Mouse (Mus musculus) limb, embryonic 14.5 days (tissue): ENCODE measurements at regions not wholly inside any gene's neighbourhood (a gene's known extent, or its start where the extent isn't known, plus 50 kb on each side); places are given as distances from the start of the nearest gene placed in this dataset.

ENCODE experiments used
- ATAC-seq: fragments of 200-750 bp; cut with Nextera tagmentation; 2 replicates; pipeline ENCODE4 v1.8.0; 2017; ENCODE audit warnings: low read depth, moderate number of reproducible peaks, moderate TSS enrichment; ENCODE audit not compliant: low FRiP score
- DNase-seq: peaks from one replicate; pipeline ENCODE4 v3.0.0-alpha.2; 2015; ENCODE audit warnings: low spot score
- H3K27ac ChIP-seq: fragments of 300-500 bp; sonication (generic); replicated peaks from 2 replicates; pipeline ENCODE4 v1.5.1; 2014; ENCODE audit warnings: low read depth, mild to moderate bottlenecking, low read length, moderate library complexity, mixed read lengths
- H3K27me3 ChIP-seq: fragments of 300-500 bp; sonication (generic); 2 replicates; pipeline ENCODE4 v1.6.1; 2014; ENCODE audit warnings: low read length, mixed read lengths; ENCODE audit not compliant: control insufficient read depth, insufficient read depth
- H3K36me3 ChIP-seq: fragments of 300-500 bp; sonication (generic); 2 replicates; pipeline ENCODE4 v1.6.1; 2014; ENCODE audit warnings: mild to moderate bottlenecking, low read length, moderate library complexity, mixed read lengths; ENCODE audit not compliant: control insufficient read depth, insufficient read depth
- H3K4me1 ChIP-seq: fragments of 300-500 bp; sonication (generic); 2 replicates; pipeline ENCODE4 v1.6.1; 2014; ENCODE audit warnings: antibody characterized with exemption, low read length, mixed read lengths; ENCODE audit not compliant: control insufficient read depth, insufficient read depth
- H3K4me2 ChIP-seq: fragments of 300-500 bp; sonication (generic); replicated peaks from 2 replicates; pipeline ENCODE4 v1.6.1; 2014; ENCODE audit warnings: low read depth, mild to moderate bottlenecking, low read length, moderate library complexity; ENCODE audit not compliant: severe bottlenecking
- H3K4me3 ChIP-seq: fragments of 300-500 bp; sonication (generic); replicated peaks from 2 replicates; pipeline ENCODE4 v1.5.1; 2014; ENCODE audit warnings: low read length
- H3K9ac ChIP-seq: fragments of 300-500 bp; sonication (generic); 2 replicates; pipeline ENCODE4 v1.6.1; 2014; ENCODE audit warnings: mild to moderate bottlenecking, low read depth, low read length, moderate library complexity; ENCODE audit not compliant: severe bottlenecking
- H3K9me3 ChIP-seq: fragments of 300-500 bp; sonication (generic); 2 replicates; pipeline ENCODE4 v1.6.1; 2016; ENCODE audit warnings: low read length; ENCODE audit not compliant: control insufficient read depth
- POLR2A ChIP-seq: fragments of 200-500 bp; IDR thresholded peaks from 2 replicates; pipeline ENCODE4 v1.8.0; 2012; ENCODE audit warnings: inconsistent platforms, mild to moderate bottlenecking, moderate library complexity, borderline replicate concordance; ENCODE audit not compliant: insufficient read depth, insufficient read length; ENCODE audit errors: extremely low read depth
- WGBS: fragments of 180-500 bp; shearing (Covaris S2); extraction: QIAGEN DNeasy Blood & Tissue Kit; methylation state at CpG from one replicate; pipeline ENCODE4 v1.1.7; 2014; 5-methylcytosine and 5-hydroxymethylcytosine counted together

GRCm38 (mm10) chr3:56898491-56898890, 403.3 kb downstream of the Tm4sf1 start:
- H3K36me3 ChIP-seq = no peaks in the 10 kb centered on the region
- H3K9me3 ChIP-seq = no peaks in the 10 kb centered on the region
- no peak overlapping the region for H3K27ac ChIP-seq
- H3K4me1 ChIP-seq = no peaks in the 10 kb centered on the region
- WGBS = 84% methylated on average over 2 of the region's 2 CpGs
- H3K4me2 ChIP-seq = no peak overlapping the region
- ATAC-seq = no peak
- no peaks in the 10 kb centered on the region for H3K27me3 ChIP-seq
- no peak for DNase-seq
- no peak for TF ChIP-seq POLR2A
- H3K4me3 ChIP-seq = no peak overlapping the region
- no peak overlapping the region for H3K9ac ChIP-seq

- WGBS = 86% methylated on average over 4 of the region's 4 CpGs
- TF ChIP-seq POLR2A = no peak
- no peaks in the 10 kb centered on the region for H3K27me3 ChIP-seq
Measured at GRCm38 (mm10) chr3:56877062-56877461, 424.7 kb downstream of the Tm4sf1 start.

GRCm38 (mm10) chr3:56863591-56863990, 438.2 kb downstream of the Tm4sf1 start:
- WGBS = 44% methylated on average over 1 of the region's 1 CpGs
- TF ChIP-seq POLR2A = no peak
- Histone ChIP-seq H3K4me3 (no peak overlapping the region), H3K9me3 (no peaks in the 10 kb centered on the region), H3K27me3 (no peaks in the 10 kb centered on the region), H3K27ac (no peak overlapping the region), H3K4me2 (no peak overlapping the region), H3K4me1 (0 out of 2 replicates have a peak, but pooled peaks cover 2% of the 10 kb centered on the region), H3K36me3 (no peaks in the 10 kb centered on the region), H3K9ac (no peak overlapping the region)
- no peak for DNase-seq
- no peak for ATAC-seq

More at GRCm38 (mm10) chr3:56877062-56877461, 424.7 kb downstream of the Tm4sf1 start:
- no peaks in the 10 kb centered on the region for H3K9me3 ChIP-seq
- DNase-seq (no peak), ATAC-seq (no peak)
- no peak overlapping the region for H3K4me2 ChIP-seq
- no peaks in the 10 kb centered on the region for H3K36me3 ChIP-seq
- no peaks in the 10 kb centered on the region for H3K4me1 ChIP-seq
- no peak overlapping the region for H3K27ac ChIP-seq
- H3K9ac ChIP-seq = no peak overlapping the region
- H3K4me3 ChIP-seq = no peak overlapping the region

GRCm38 (mm10) chr3:56859841-56860240, 441.9 kb downstream of the Tm4sf1 start:
- no peak overlapping the region for H3K4me3 ChIP-seq
- H3K27ac ChIP-seq = no peak overlapping the region
- 0 out of 2 replicates have a peak, but pooled peaks cover 2% of the 10 kb centered on the region for H3K4me1 ChIP-seq
- DNase-seq (no peak), ATAC-seq (no peak)
- H3K27me3 ChIP-seq = no peaks in the 10 kb centered on the region
- TF ChIP-seq POLR2A = no peak
- 50% methylated on average over 9 of the region's 9 CpGs for WGBS
- no peaks in the 10 kb centered on the region for H3K9me3 ChIP-seq
- no peak overlapping the region for H3K9ac ChIP-seq
- H3K36me3 ChIP-seq = no peaks in the 10 kb centered on the region
- no peak overlapping the region for H3K4me2 ChIP-seq

- no peaks in the 10 kb centered on the region for H3K27me3 ChIP-seq
- WGBS = 87% methylated on average over 1 of the region's 1 CpGs
- no peak overlapping the region for H3K4me2 ChIP-seq
- DNase-seq (no peak), ATAC-seq (no peak)
- no peak overlapping the region for H3K9ac ChIP-seq
- no peak for TF ChIP-seq POLR2A
- H3K27ac ChIP-seq = no peak overlapping the region
- H3K4me1 ChIP-seq = no peaks in the 10 kb centered on the region
- H3K36me3 ChIP-seq = no peaks in the 10 kb centered on the region
- no peaks in the 10 kb centered on the region for H3K9me3 ChIP-seq
- H3K4me3 ChIP-seq = no peak overlapping the region
Measured at GRCm38 (mm10) chr3:56845462-56845770, 456.4 kb downstream of the Tm4sf1 start.
